Mouse (Mus musculus): ENCODE measurements around the gene Rnf20. TPM values are rescaled to one million over a fixed set of nuclear protein-coding genes. Genes with fewer than 3 reads are reported as not detected.
"Not testable (repeated sequence)": the region's sequence is repeated elsewhere in the genome, so short reads cannot be mapped to it uniquely, and the experiment has no call there.

Gene Rnf20
- 45.9 and 50.2 TPM in 2 replicates for total RNA-seq (2021)
- long read RNA-seq, experiment 1, full-length matches to known transcripts: 14 of 20 reads
- long read RNA-seq, experiment 1, partial matches to known transcripts: 4 of 20 reads
- long read RNA-seq, experiment 1, other reads (novel, unspliced or antisense): 2 of 20 reads
- long read RNA-seq, experiment 2, full-length matches to known transcripts: 11 of 18 reads
- long read RNA-seq, experiment 2, partial matches to known transcripts: 6 of 18 reads
- long read RNA-seq, experiment 2, other reads (novel, unspliced or antisense): 1 of 18 reads

- peak; percentile 98 for DNase-seq
Observed at GRCm38 (mm10) chr4:49631319-49632138, at the start of gene Rnf20. Rnf20 (plus strand) TSS chr4:49632006.

DNA sequence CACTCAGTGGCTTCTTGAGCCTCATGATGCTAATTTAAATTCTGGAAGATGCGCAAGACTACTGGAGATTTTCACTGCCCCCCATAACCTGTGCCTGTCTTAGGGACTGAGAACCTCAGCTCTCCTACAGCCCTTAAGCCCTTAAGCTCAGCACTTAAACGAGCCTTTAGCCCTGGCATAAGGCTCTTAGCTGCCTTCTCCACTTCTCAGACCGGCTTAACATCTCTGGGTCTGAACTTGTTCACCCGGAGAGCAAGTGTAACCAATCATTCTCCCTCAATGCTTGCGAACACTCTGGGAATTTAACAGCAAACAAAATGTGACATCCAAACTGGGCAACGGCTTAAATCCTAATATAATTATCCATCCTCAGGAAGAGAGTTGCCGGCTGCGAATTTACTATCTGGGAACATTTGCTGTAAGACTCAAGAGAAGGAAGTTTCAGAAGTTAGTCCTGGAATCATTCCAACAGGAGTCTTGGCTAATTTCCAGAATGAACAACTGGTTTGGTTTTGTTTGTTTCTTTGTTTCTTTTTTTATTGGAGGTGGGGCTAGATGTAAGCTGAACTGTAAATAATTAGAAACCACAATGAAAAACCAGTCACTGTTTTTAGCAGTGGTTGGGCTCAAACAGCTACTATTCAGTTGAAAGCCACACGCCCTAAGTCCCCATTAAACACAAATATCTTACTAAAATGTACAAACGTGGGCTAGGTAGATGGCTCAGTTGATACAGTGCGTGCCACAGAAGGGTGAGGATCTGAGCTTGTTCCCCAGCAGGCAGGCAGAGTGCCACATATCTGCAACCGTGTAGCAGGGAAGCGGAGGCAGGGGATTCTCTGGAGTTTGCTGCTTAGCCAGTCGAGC, 47.6 kb upstream of the Rnf20 start:
- DNase-seq: no peak

DNA sequence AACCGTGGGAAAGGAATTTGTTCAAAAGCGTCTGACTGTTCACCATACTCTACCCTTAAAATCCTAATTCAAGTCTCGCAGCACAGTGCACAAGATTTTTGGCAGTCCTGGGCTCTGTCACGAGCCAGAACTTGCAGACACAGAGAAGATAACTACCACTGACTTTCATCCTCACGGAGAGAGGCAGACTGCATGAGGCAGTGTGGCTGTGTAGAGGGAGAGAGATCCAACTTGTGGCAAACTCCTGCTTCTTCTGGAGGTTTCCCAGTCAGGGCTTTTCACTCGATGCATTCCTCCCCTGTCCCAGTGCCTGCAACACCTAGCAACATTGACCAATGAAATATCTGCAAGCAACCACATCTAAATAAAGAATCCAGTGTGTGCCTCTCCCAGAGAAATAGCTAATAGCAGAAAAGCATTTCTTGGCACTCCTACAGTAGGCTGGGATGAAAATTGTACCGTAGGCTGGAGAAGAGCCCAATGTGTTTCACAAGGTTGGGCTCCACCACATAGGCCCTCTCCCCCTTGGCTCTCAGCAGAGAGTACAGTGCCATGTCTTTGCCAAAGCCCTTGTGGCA, 46.2 kb upstream of the Rnf20 start:
- peak; percentile 17 for DNase-seq

- no peak for DNase-seq
Observed at GRCm38 (mm10) chr4:49586811-49587210, 45.0 kb upstream of the Rnf20 start.

DNA sequence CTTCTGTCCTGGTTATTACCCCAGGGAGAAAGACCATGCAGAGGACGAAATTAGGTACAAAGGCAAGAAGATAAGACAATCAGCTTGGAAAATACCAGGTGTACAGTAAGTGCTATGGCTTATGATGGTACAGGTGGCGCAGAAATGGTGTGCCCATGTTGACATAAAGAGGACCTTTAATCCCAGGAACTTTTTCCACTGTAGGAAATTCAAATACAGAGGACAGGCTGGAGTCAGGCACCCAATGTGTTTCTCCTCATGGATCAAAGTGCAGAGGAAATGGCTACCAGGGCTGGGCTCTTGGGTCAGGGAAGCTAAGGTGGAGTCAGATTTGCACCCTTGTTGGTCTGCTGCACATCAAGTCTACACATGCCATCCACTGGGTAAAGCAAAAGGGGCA, 41.7 kb upstream of the Rnf20 start:
- no peak for DNase-seq

DNA sequence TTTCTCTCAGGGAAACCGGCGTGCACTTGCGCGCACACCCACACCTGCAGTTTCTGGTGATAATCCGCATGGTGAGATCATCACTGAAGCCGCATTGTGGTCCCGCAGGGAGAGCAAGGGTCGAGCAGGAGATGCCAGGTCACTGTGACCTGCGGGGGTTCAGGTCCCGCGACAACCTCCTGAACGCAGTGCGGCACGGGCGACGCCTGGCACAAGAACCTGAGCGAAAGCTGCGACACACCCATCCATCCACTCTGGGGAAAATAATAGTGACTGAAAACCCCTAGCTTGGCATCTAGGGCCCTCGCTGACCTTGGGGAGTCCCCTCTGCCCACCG, 35.0 kb upstream of the Rnf20 start:
- DNase-seq: no peak

DNA sequence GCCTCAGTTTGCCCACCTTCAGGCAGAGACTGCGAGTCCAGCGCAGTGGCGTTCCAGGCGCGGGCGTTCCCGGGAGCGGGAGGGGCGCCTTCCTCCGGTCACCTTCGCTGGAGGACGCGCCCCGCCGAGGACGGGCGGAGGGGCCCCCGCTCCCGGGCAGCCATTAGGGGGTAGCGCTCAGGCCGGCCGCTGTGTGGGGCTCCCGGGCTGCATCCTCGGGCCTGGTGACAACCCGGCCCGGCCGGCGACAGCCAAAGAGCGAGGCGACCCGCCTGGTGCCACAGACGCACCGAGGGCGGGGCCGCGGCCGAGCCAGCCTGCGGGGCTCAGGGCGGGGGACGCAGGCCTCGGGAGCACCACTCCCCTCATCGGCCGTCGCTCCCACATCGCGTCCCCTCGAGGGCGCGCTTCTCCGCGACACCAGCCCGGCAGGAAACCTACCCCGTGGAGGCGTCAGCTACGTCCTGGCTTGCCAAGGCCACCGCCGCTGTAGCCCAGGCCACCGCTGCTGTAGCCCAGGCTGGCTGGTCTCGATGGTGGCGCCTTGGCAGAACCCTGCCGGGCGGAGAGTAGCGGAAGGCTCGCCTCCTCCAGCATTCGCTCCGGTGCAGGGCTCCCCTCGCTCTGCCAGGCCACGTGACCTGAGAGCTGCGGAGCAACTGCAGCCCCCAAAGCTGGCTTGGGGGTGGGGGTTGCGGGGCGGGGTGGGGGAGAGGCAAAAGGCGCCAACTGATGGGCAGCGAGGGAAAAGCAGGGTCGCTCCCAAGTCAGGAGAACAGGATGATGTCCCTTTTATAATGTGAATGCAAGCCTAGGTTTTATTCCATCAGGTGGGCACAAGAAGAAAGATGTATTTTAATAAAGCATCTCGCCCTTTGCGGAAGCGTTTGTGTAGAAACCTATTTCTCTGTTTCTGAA, 34.4 kb upstream of the Rnf20 start, which contains the start of gene Tmem246:
Gene Tmem246, minus strand, starts transcription at position 694 of the 918 bp plus-strand sequence.
- peak; percentile 83 for DNase-seq

DNA sequence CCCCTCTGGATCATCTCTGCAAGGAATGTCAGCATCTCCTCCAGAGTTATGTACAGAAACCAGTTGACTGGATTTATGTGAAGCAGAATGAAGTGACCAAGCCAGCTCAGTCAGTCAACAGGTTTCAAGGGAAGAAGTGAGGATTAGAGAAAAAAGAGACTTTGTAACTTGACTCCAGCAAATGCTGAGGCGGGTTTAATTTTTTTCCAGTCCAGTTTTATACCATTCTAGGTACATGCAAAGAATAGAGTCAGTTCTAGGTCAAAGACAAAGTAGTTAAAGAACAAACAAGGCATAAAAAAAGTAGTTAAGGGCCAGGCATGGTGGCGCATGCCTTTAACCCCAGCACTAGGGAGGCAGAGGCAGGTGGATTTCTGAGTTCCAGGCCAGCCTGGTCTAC, 28.6 kb upstream of the Rnf20 start:
- DNase-seq: no peak

- DNase-seq: no peak
Observed at GRCm38 (mm10) chr4:49604016-49604546, 27.7 kb upstream of the Rnf20 start.

- DNase-seq: no peak
Observed at GRCm38 (mm10) chr4:49604616-49605015, 27.2 kb upstream of the Rnf20 start.

DNA sequence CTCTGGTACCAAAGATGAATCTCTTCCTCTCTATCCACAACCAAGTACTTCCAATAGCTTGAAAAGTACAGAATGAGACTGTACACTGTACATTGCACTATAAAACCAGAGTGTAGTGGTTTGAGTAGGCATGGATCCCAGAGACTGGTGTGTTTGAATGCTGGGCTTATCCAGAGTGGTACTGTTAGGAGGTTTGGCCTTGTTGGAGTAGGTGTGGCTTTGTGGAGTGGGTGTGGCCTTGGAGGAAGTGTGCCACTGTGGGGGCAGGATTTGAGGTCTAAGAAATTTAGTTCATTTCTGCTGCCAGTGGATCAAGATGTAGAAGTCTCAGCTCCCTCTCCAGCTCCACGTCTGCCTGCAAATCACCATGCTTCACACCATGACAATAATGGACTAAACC, 26.3 kb upstream of the Rnf20 start:
- no peak for DNase-seq

DNA sequence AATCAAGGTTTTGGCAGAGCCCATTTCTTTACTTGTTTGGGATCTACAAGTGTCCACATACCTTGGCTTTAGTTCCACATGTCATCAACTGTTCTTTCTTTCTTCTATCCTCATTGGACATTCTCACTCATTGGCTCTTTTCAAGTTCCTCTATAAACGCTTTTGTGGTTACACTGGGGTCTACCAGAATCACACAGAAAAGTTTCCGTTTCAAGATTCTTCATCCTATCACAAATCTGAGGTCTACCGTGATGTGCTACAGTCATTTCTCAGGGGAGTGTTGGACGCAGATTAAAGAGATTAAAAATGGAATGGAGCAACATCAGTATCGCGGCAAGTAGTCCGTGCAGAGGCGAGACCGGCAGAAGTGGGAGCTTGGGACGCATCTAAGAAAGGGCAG, 14.9 kb upstream of the Rnf20 start:
- DNase-seq: no peak

DNA sequence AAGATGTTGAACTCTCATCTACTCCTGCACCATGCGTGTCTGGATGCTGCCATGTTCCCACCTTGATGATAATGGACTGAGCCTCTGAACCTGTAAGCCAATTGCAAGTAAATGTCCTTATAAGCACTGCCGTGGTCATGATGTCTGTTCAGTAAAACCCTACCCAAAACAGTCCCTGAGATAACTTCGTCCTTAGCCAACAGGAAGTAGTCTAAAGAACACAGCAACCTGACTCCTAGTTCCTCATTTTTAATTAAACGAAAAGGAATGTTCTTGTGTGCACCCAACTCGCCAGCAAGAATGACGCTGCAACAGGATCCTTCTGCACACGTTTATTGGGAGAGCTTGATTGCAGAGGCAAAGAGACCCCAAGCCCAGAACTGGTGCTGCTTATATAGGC, 11.9 kb upstream of the Rnf20 start:
- DNase-seq: not testable (repeated sequence)

DNA sequence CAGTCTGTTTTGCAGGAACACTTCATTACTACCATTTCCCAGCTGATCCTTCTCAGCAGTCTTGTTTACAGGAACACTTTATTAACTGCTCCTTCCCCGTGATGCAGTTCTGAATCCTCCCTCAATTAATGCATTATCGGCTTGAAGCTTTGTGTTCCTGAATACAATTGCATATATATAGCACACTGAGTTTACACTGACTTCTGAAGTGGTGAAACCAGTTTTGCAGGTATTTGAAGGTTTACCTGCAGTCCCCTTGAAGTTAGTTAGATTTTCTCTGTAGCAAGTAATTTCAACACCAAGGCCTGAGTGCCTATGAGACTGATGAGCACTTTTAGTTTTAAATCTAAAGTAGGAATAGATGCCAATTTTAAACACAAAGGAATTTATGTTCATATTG, 9.5 kb upstream of the Rnf20 start:
- DNase-seq: no peak

- no peak for DNase-seq
Observed at GRCm38 (mm10) chr4:49623916-49624315, 7.9 kb upstream of the Rnf20 start.

DNA sequence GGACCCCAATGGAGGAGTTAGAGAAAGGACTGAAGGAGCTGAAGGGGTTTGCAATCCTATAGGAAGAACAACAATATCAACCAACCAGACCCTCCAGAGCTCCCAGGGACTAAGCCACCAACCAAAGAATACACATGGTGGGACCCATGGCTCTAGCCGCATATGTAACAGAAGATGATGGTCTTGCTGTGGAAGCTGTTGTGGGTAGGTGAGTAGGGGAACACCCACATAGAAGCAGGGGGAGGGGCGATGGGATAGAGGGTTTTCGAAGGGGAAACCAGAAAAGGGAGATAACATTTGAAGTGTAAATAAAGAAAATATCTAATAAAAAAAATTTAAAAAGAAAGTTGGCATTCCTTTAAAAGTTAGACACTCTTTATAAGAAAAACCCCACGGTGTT, 6.8 kb upstream of the Rnf20 start:
- not testable (repeated sequence) for DNase-seq

- peak; percentile 78 for DNase-seq
Observed at GRCm38 (mm10) chr4:49626973-49627372, 4.8 kb upstream of the Rnf20 start.

DNA sequence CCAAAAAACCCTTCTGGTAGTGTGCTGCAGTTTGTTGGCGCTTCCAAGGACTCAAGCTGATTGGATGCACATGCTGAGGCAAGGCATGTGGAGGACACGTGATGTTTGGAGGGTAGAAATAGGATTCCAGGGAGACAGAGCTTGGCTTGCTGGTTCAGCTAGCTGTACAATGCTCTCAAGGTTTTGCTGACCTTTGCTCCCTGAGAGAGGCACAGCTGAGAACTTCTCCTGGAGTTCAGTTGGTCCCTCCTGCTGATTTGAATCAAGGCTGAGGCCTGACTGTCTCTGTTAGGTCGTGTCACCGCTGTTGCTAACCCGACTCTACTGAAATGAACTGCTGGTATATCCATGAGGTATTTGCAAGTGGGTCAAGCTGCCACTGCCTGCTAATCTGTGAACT, 2.9 kb upstream of the Rnf20 start:
- no peak for DNase-seq

DNA sequence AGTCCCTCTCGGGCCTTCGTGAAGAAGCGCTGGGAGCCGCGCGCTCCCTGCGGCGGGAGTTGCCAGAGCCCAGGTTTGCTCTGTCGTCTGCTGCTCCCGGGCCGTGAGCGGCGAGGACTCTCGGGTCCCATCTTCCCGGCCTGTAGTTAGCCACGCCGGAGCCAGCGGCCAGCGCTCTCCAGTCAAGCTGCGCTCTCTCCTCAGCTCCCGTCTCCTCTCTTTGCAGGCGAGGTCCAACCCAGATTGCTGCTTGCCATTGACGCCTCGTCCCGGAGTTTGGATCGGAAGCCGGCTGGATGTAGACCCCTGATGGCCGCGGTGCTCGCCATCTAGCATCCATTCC, 304 bp downstream of the Rnf20 start:
- no peak for DNase-seq

- DNase-seq: no peak
Observed at GRCm38 (mm10) chr4:49637821-49638220, 6.0 kb downstream of the Rnf20 start.

DNA sequence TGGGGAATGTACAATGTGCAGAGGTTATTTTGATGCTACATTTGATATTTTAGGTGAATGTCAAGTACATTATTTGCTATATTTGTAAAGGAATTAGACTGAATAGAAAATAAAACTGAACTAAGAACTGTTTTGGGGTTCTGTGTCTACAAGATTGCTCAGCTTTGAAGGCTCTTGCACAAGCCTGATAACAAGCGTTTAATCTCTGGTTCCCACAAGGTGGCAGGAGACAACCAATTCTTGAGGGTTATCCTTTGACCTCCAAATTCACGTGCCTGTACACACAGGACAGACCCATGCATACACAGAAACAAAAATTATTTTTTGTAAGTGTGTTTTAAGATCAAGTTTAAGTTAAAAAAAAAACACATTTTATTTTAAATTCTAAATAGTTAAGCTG, 8.1 kb downstream of the Rnf20 start:
- DNase-seq: no peak
